Mouse (Mus musculus): Measurements from ENCODE around the gene Cfd. TPM values are rescaled to one million over a fixed set of nuclear protein-coding genes. Genes with fewer than 3 reads are reported as not detected.

The Cfd gene
- total RNA-seq, 2 experiments from 2014 or later = not detected

Other genes starting within 250 kb of the Cfd start
Only the 30 nearest of the 35 such genes appear.
- 12.2 and 15.9 TPM in 2 replicates for gene Tpgs1, start 221.5 kb upstream of the Cfd start, total RNA-seq (2015; ENCODE audit: low replicate concordance)
- 1.9 and 8.3 TPM in 2 replicates for gene Tpgs1, start 221.5 kb upstream of the Cfd start, total RNA-seq (2017; ENCODE audit: low replicate concordance)
- gene Cdc34, start 208.7 kb upstream of the Cfd start, total RNA-seq (2015; ENCODE audit: low replicate concordance) = 42.2 and 66.7 TPM in 2 replicates
- 82.7 and 87.2 TPM in 2 replicates for gene Cdc34, start 208.7 kb upstream of the Cfd start, total RNA-seq (2017; ENCODE audit: low replicate concordance)
- not detected in 2 replicates for gene Gzmm, start 201.8 kb upstream of the Cfd start, total RNA-seq (2015; ENCODE audit: low replicate concordance)
- gene Gzmm, start 201.8 kb upstream of the Cfd start, total RNA-seq (2017; ENCODE audit: low replicate concordance) = not detected in 2 replicates
- gene Bsg, start 186.4 kb upstream of the Cfd start, total RNA-seq (2015; ENCODE audit: low replicate concordance) = 1,896 and 2,324 TPM in 2 replicates
- gene Bsg, start 186.4 kb upstream of the Cfd start, total RNA-seq (2017; ENCODE audit: low replicate concordance) = 1,328 and 1,345 TPM in 2 replicates
- gene Hcn2, start 174.2 kb upstream of the Cfd start, total RNA-seq (2015; ENCODE audit: low replicate concordance) = not detected in 2 replicates
- gene Hcn2, start 174.2 kb upstream of the Cfd start, total RNA-seq (2017; ENCODE audit: low replicate concordance) = not detected in 2 replicates
- 8.0 TPM in 1 of 2 replicates, not detected in the other for gene Polrmt, start 144.3 kb upstream of the Cfd start, total RNA-seq (2015; ENCODE audit: low replicate concordance)
- 0.64 and 4.4 TPM in 2 replicates for gene Polrmt, start 144.3 kb upstream of the Cfd start, total RNA-seq (2017; ENCODE audit: low replicate concordance)
- gene Fgf22, start 135.8 kb upstream of the Cfd start, total RNA-seq (2015; ENCODE audit: low replicate concordance) = not detected in 2 replicates
- gene Fgf22, start 135.8 kb upstream of the Cfd start, total RNA-seq (2017; ENCODE audit: low replicate concordance) = not detected in 2 replicates
- 40.0 and 58.7 TPM in 2 replicates for gene Rnf126, start 123.9 kb upstream of the Cfd start, total RNA-seq (2015; ENCODE audit: low replicate concordance)
- 18.3 and 19.4 TPM in 2 replicates for gene Rnf126, start 123.9 kb upstream of the Cfd start, total RNA-seq (2017; ENCODE audit: low replicate concordance)
- gene Fstl3, start 113.6 kb upstream of the Cfd start, total RNA-seq (2015; ENCODE audit: low replicate concordance) = 5.4 TPM in 1 of 2 replicates, not detected in the other
- 0.38 and 1.3 TPM in 2 replicates for gene Fstl3, start 113.6 kb upstream of the Cfd start, total RNA-seq (2017; ENCODE audit: low replicate concordance)
- 25.6 and 44.0 TPM in 2 replicates for gene Prss57, start 99.9 kb upstream of the Cfd start, total RNA-seq (2015; ENCODE audit: low replicate concordance)
- 1.1 and 6.5 TPM in 2 replicates for gene Prss57, start 99.9 kb upstream of the Cfd start, total RNA-seq (2017; ENCODE audit: low replicate concordance)
- 8.8 and 16.2 TPM in 2 replicates for gene Palm, start 97.3 kb upstream of the Cfd start, total RNA-seq (2015; ENCODE audit: low replicate concordance)
- gene Palm, start 97.3 kb upstream of the Cfd start, total RNA-seq (2017; ENCODE audit: low replicate concordance) = 2.0 and 9.2 TPM in 2 replicates
- gene Misp, start 69.9 kb upstream of the Cfd start, total RNA-seq (2015; ENCODE audit: low replicate concordance) = not detected in 2 replicates
- not detected in 2 replicates for gene Misp, start 69.9 kb upstream of the Cfd start, total RNA-seq (2017; ENCODE audit: low replicate concordance)
- 134 and 185 TPM in 2 replicates for gene Ptbp1, start 36.4 kb upstream of the Cfd start, total RNA-seq (2015; ENCODE audit: low replicate concordance)
- 89.3 and 94.7 TPM in 2 replicates for gene Ptbp1, start 36.4 kb upstream of the Cfd start, total RNA-seq (2017; ENCODE audit: low replicate concordance)
- gene Prtn3, start 16.4 kb upstream of the Cfd start, total RNA-seq (2015; ENCODE audit: low replicate concordance) = 247 and 296 TPM in 2 replicates
- 52.3 and 54.7 TPM in 2 replicates for gene Prtn3, start 16.4 kb upstream of the Cfd start, total RNA-seq (2017; ENCODE audit: low replicate concordance)
- 0.84 TPM in 1 of 2 replicates, not detected in the other for gene Plppr3, start 16.2 kb upstream of the Cfd start, total RNA-seq (2015; ENCODE audit: low replicate concordance)
- 0.83 and 1.7 TPM in 2 replicates for gene Plppr3, start 16.2 kb upstream of the Cfd start, total RNA-seq (2017; ENCODE audit: low replicate concordance)
- 613 and 617 TPM in 2 replicates for gene Elane, start 4.6 kb upstream of the Cfd start, total RNA-seq (2015; ENCODE audit: low replicate concordance)
- gene Elane, start 4.6 kb upstream of the Cfd start, total RNA-seq (2017; ENCODE audit: low replicate concordance) = 146 and 166 TPM in 2 replicates
- gene Med16, start 18.1 kb downstream of the Cfd start, total RNA-seq (2015; ENCODE audit: low replicate concordance) = 5.9 and 17.7 TPM in 2 replicates
- 8.0 and 9.1 TPM in 2 replicates for gene Med16, start 18.1 kb downstream of the Cfd start, total RNA-seq (2017; ENCODE audit: low replicate concordance)
- not detected in 2 replicates for gene Gm26602, start 20.0 kb downstream of the Cfd start, total RNA-seq (2015; ENCODE audit: low replicate concordance)
- gene Gm26602, start 20.0 kb downstream of the Cfd start, total RNA-seq (2017; ENCODE audit: low replicate concordance) = 22.8 TPM in 1 of 2 replicates, not detected in the other
- not detected in 2 replicates for gene Kiss1r, start 26.1 kb downstream of the Cfd start, total RNA-seq (2015; ENCODE audit: low replicate concordance)
- gene Kiss1r, start 26.1 kb downstream of the Cfd start, total RNA-seq (2017; ENCODE audit: low replicate concordance) = not detected in 2 replicates
- gene R3hdm4, start 30.4 kb downstream of the Cfd start, total RNA-seq (2015; ENCODE audit: low replicate concordance) = 60.2 and 65.4 TPM in 2 replicates
- 37.4 and 45.8 TPM in 2 replicates for gene R3hdm4, start 30.4 kb downstream of the Cfd start, total RNA-seq (2017; ENCODE audit: low replicate concordance)
- gene Arid3a, start 36.2 kb downstream of the Cfd start, total RNA-seq (2015; ENCODE audit: low replicate concordance) = 4.2 and 9.7 TPM in 2 replicates
- gene Arid3a, start 36.2 kb downstream of the Cfd start, total RNA-seq (2017; ENCODE audit: low replicate concordance) = 4.8 and 8.6 TPM in 2 replicates
- gene Wdr18, start 69.3 kb downstream of the Cfd start, total RNA-seq (2015; ENCODE audit: low replicate concordance) = 4.0 and 10.1 TPM in 2 replicates
- 0.98 and 4.6 TPM in 2 replicates for gene Wdr18, start 69.3 kb downstream of the Cfd start, total RNA-seq (2017; ENCODE audit: low replicate concordance)
- not detected in 2 replicates for gene Grin3b, start 79.9 kb downstream of the Cfd start, total RNA-seq (2015; ENCODE audit: low replicate concordance)
- not detected in 2 replicates for gene Grin3b, start 79.9 kb downstream of the Cfd start, total RNA-seq (2017; ENCODE audit: low replicate concordance)
- gene Tmem259, start 93.5 kb downstream of the Cfd start, total RNA-seq (2015; ENCODE audit: low replicate concordance) = 57.0 and 78.9 TPM in 2 replicates
- gene Tmem259, start 93.5 kb downstream of the Cfd start, total RNA-seq (2017; ENCODE audit: low replicate concordance) = 49.2 and 51.1 TPM in 2 replicates
- gene Cnn2, start 97.7 kb downstream of the Cfd start, total RNA-seq (2015; ENCODE audit: low replicate concordance) = 20.1 and 39.6 TPM in 2 replicates
- gene Cnn2, start 97.7 kb downstream of the Cfd start, total RNA-seq (2017; ENCODE audit: low replicate concordance) = 18.2 and 26.3 TPM in 2 replicates
- 44.0 and 58.4 TPM in 2 replicates for gene Abca7, start 105.6 kb downstream of the Cfd start, total RNA-seq (2015; ENCODE audit: low replicate concordance)
- 58.6 and 71.8 TPM in 2 replicates for gene Abca7, start 105.6 kb downstream of the Cfd start, total RNA-seq (2017; ENCODE audit: low replicate concordance)
- gene Arhgap45, start 125.8 kb downstream of the Cfd start, total RNA-seq (2015; ENCODE audit: low replicate concordance) = 23.4 and 23.9 TPM in 2 replicates
- gene Arhgap45, start 125.8 kb downstream of the Cfd start, total RNA-seq (2017; ENCODE audit: low replicate concordance) = 16.0 and 28.8 TPM in 2 replicates
- 18.4 and 20.5 TPM in 2 replicates for gene Polr2e, start 148.9 kb downstream of the Cfd start, total RNA-seq (2015; ENCODE audit: low replicate concordance)
- 14.6 and 28.4 TPM in 2 replicates for gene Polr2e, start 148.9 kb downstream of the Cfd start, total RNA-seq (2017; ENCODE audit: low replicate concordance)
- 371 and 490 TPM in 2 replicates for gene Gpx4, start 156.3 kb downstream of the Cfd start, total RNA-seq (2015; ENCODE audit: low replicate concordance)
- 239 and 372 TPM in 2 replicates for gene Gpx4, start 156.3 kb downstream of the Cfd start, total RNA-seq (2017; ENCODE audit: low replicate concordance)
- gene Sbno2, start 214.7 kb downstream of the Cfd start, total RNA-seq (2015; ENCODE audit: low replicate concordance) = 19.5 and 21.8 TPM in 2 replicates
- gene Sbno2, start 214.7 kb downstream of the Cfd start, total RNA-seq (2017; ENCODE audit: low replicate concordance) = 34.3 and 36.1 TPM in 2 replicates

Measured in erythroid progenitor cell, adult 5-6 weeks (primary cell).